Mouse (Mus musculus) G1E (cell line): Measurements from ENCODE around the gene Sp2. TPM values are rescaled to one million over a fixed set of nuclear protein-coding genes. Genes with fewer than 3 reads are reported as not detected.

Experiments used
- ATAC-seq: 2 replicates; pipeline ENCODE4 v1.8.0; 2016; ENCODE audit warnings: mild to moderate bottlenecking; ENCODE audit not compliant: insufficient number of reproducible peaks, poor library complexity, low FRiP score, severe bottlenecking; ENCODE audit errors: extremely low read depth
- DNase-seq: peaks from one replicate; pipeline ENCODE4 v3.0.0; 2012; ENCODE audit warnings: low spot score
- H3K27me3 ChIP-seq: 2 replicates; pipeline ENCODE4 v1.6.1; 2012; ENCODE audit warnings: mild to moderate bottlenecking, low read length, inconsistent platforms; ENCODE audit not compliant: insufficient read depth
- H3K36me3 ChIP-seq: replicated peaks from 2 replicates; pipeline ENCODE3; 2012; ENCODE audit warnings: mild to moderate bottlenecking, inconsistent platforms
- H3K4me1 ChIP-seq: 2 replicates; pipeline ENCODE4 v1.6.1; 2012; ENCODE audit warnings: low read depth, low read length, inconsistent platforms, mixed read lengths; ENCODE audit not compliant: insufficient read depth
- H3K4me3 ChIP-seq: 2 replicates; pipeline ENCODE4 v1.5.1; 2012; ENCODE audit warnings: low read depth, mild to moderate bottlenecking, inconsistent platforms, low read length, moderate library complexity, mixed read lengths
- H3K9me3 ChIP-seq: replicated peaks from 2 replicates; pipeline ENCODE4 v1.6.1; 2012; ENCODE audit warnings: inconsistent platforms
- CTCF ChIP-seq: IDR thresholded peaks from 2 replicates; pipeline ENCODE4 v1.5.1; 2012; ENCODE audit warnings: low read depth, low read length, inconsistent platforms, mixed read lengths
- GATA1 ChIP-seq: IDR thresholded peaks from 2 replicates; pipeline ENCODE4 v1.6.1; 2012; ENCODE audit warnings: borderline replicate concordance, low read length, inconsistent platforms, mixed read lengths
- GATA2 ChIP-seq: IDR thresholded peaks from 2 replicates; pipeline ENCODE4 v1.6.1; 2012; ENCODE audit warnings: low read depth, low read length, inconsistent platforms, borderline replicate concordance
- POLR2AphosphoS5 ChIP-seq: IDR thresholded peaks from 2 replicates; pipeline ENCODE4 v1.6.1; 2012; ENCODE audit warnings: low read depth, low read length, inconsistent platforms; ENCODE audit not compliant: insufficient replicate concordance
- TAL1 ChIP-seq: conservative IDR thresholded peaks from 2 replicates; pipeline ENCODE4 v1.6.1; 2012; ENCODE audit warnings: low read depth, low read length, inconsistent platforms, mixed read lengths
- polyA plus RNA-seq: library from polyadenylated mRNA; stranded (reverse); fragments of >175 nt; gene quantifications from 2 replicates; pipeline ENCODE4 v1.2.3, GENCODE M21; 2012
- total RNA-seq, 2 experiments: library from RNA; stranded (forward) in 1 of 2; stranded (reverse) in 1 of 2; fragments of 200-1000 nt in 1 of 2; fragments of >200 nt in 1 of 2; fragmentation: Nextera tagmentation in 1 of 2; gene quantifications; 2 replicates each; pipeline ENCODE4 v1.2.3; 2014 to 2017

Gene Sp2
- total and polyA plus RNA-seq, 3 experiments, result 1.6 to 46.6 (median 27.9) TPM

GRCm38 (mm10) chr11:96995836-96996772 is 13.3 kb upstream of the Sp2 start:
- no peak for DNase-seq
- ATAC-seq, result no peak
- H3K9me3 ChIP-seq, result no peaks in the 10 kb centered on the region
- TF ChIP-seq POLR2AphosphoS5, result no peak
- TF ChIP-seq GATA2, result no peak
- no peak for TF ChIP-seq GATA1
- TF ChIP-seq CTCF, result no peak
- no peak for TF ChIP-seq TAL1
- no peak overlapping the region for H3K4me3 ChIP-seq
- H3K36me3 ChIP-seq, result no peaks in the 10 kb centered on the region
- peaks cover 12% of the 10 kb centered on the region for H3K4me1 ChIP-seq
- peaks cover 92% of the 10 kb centered on the region for H3K27me3 ChIP-seq

DNA sequence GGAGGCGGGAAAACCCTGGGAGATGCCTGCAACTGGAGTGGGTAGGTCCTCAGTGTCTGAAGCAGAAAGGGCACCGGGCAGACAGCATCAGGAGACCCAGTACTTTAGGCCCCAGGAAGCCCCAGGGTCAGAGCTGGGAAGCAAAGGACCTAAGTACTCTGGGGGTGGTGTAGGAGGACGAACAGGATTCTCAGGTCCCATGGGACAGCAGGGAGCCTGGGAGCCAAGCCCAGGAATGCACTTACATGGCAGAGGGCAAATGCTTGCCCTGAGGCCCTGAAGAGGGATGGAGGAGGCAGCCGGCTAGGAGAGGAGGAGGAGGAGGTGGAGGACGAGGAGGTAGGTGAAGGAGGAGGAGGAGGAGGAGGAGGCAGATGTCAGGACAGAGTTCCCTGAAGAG is 12.3 kb upstream of the Sp2 start:
- peaks cover 12% of the 10 kb centered on the region for H3K4me1 ChIP-seq
- no peak for DNase-seq

DNA sequence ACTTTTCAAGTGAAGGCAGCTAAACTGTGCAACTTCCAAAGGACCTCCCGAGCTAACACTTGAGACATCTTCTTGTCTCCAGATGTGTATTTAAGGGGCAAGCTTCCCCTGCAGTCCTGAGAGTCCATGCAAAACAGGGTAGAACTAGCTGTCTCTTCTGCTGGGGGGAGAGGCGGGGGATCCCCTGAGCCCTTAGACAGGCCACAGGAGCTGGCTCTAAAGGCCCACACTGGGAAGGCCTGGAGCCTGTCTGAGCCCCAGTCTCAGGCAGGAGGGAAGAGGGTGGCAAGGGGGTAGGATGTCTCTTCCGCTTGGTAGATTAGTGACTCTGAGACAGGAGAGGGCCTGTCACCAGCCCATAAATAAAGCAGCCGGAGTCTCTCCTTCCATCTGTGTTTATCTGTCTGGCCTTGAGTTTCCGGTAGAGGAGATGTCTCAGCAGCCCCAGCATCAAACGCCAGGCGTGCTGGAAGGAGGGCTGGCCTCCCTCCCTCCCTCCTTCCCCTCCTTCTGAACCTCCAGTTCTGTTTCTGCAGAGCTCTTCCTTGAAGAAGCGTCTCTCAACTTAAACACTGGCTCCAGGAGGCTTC is 10.1 kb upstream of the Sp2 start:
- no peak for ATAC-seq
- TF ChIP-seq POLR2AphosphoS5 (no peak), GATA1 (no peak)
- DNase-seq, result no peak
- Histone ChIP-seq H3K4me1 (peaks cover 13% of the 10 kb centered on the region), H3K36me3 (no peaks in the 10 kb centered on the region), H3K27me3 (peaks cover 89% of the 10 kb centered on the region), H3K4me3 (no peak overlapping the region), H3K9me3 (no peaks in the 10 kb centered on the region)

More for the DNA sequence above, 12.3 kb upstream of the Sp2 start:
- TF ChIP-seq TAL1, result no peak
- TF ChIP-seq POLR2AphosphoS5, result no peak
- no peak for TF ChIP-seq CTCF
- no peak for TF ChIP-seq GATA1
- no peak for TF ChIP-seq GATA2
- Histone ChIP-seq H3K4me3 (no peak overlapping the region), H3K27me3 (peaks cover 93% of the 10 kb centered on the region), H3K9me3 (no peaks in the 10 kb centered on the region), H3K36me3 (no peaks in the 10 kb centered on the region)
- no peak for ATAC-seq

- H3K27me3 ChIP-seq, result peaks cover 88% of the 10 kb centered on the region
Measured at GRCm38 (mm10) chr11:96991501-96991900, 8.7 kb upstream of the Sp2 start.

DNA sequence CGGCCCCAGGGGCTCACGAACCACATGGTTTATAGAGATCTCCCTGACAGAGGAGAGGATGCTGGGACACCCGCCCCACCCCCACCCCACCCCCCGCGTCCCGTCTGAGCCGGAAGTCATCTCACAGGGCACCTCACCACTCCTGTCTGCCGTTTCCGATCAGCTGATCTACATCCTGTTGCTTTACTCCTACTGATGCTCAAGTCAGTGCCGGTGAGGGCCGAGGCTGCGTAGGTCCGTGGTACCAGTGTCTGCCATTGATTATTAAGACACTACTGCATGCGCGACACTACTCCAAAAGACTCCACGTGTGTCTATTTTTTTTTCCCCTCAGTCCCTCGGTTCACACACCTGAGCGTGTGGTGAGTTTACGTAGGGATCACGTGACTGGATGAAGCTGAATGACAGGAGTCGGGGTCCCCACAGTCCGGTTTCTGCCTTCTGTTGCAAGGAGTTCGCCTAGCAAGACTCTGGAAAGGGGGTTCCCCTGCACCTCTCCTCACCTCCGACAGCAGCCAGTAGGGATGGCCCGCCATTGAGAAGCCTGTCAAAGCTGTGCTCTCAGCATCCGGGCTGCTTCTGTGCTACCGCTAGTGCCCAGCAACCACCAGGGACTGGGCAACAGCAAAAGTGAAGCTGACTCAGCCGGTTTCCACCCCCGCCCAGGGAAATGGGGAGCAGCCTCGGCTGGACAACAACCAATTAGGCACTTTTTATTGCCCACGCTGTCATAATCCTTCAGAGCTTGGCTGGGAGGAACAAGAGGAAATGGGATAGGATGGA is 5.3 kb upstream of the Sp2 start:
- no peak for DNase-seq
- H3K27me3 ChIP-seq, result peaks cover 80% of the 10 kb centered on the region
- no peak overlapping the region for H3K4me3 ChIP-seq
- no peaks in the 10 kb centered on the region for H3K9me3 ChIP-seq
- peaks cover 11% of the 10 kb centered on the region for H3K4me1 ChIP-seq
- no peaks in the 10 kb centered on the region for H3K36me3 ChIP-seq
- TF ChIP-seq GATA2, result no peak
- TF ChIP-seq TAL1, result no peak
- TF ChIP-seq GATA1, result no peak
- no peak for TF ChIP-seq CTCF
- no peak for TF ChIP-seq POLR2AphosphoS5
- no peak for ATAC-seq

More at GRCm38 (mm10) chr11:96991501-96991900, 8.7 kb upstream of the Sp2 start:
- DNase-seq, result no peak
- no peak for ATAC-seq
- H3K4me1 ChIP-seq, result peaks cover 11% of the 10 kb centered on the region
- H3K36me3 ChIP-seq, result no peaks in the 10 kb centered on the region
- no peak overlapping the region for H3K4me3 ChIP-seq
- H3K9me3 ChIP-seq, result no peaks in the 10 kb centered on the region
- TF ChIP-seq TAL1 (no peak), POLR2AphosphoS5 (no peak), GATA1 (no peak), CTCF (no peak), GATA2 (no peak)

DNA sequence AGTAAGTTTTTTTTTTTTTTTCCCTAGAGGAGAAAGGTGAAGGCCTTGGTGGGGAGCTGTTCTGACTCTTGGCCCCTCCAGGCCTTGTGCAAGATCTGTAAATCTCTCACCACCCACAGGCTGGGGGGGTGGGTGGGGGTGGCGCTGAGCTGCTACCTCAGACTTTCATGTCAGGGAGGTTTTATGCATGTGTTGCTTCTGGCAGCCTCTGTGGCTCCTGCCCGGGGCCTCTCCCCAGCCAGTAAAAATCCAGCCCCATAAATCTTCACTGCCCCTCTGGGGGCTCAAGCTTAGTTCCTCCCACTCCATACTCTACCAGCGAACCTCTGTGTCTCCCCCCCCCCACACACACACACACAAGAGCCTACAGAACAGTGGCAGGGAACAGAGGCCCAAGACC is 3.7 kb upstream of the Sp2 start:
- Histone ChIP-seq H3K4me1 (peaks cover 15% of the 10 kb centered on the region), H3K4me3 (no peak overlapping the region), H3K36me3 (no peaks in the 10 kb centered on the region), H3K27me3 (peaks cover 65% of the 10 kb centered on the region), H3K9me3 (no peaks in the 10 kb centered on the region)
- no peak for DNase-seq
- ATAC-seq, result no peak
- TF ChIP-seq POLR2AphosphoS5 (no peak), GATA1 (no peak), CTCF (no peak), TAL1 (no peak), GATA2 (no peak)
